Mouse (Mus musculus) brain, embryonic 14.5 days (tissue): ENCODE data around the gene Apoe.

Experiments
- CTCF ChIP-seq: fragments of 200-500 bp; IDR thresholded peaks from 2 replicates; pipeline ENCODE4 v1.5.1; 2012; ENCODE audit warnings: inconsistent platforms, mild to moderate bottlenecking, moderate library complexity, borderline replicate concordance; ENCODE audit not compliant: insufficient read depth, insufficient read length; ENCODE audit errors: extremely low read depth
- POLR2A ChIP-seq: fragments of 200-500 bp; IDR thresholded peaks from 2 replicates; pipeline ENCODE4 v1.6.1; 2012; ENCODE audit warnings: mild to moderate bottlenecking, inconsistent platforms, borderline replicate concordance; ENCODE audit not compliant: poor library complexity, insufficient read depth, insufficient read length, severe bottlenecking; ENCODE audit errors: extremely low read depth

DNA sequence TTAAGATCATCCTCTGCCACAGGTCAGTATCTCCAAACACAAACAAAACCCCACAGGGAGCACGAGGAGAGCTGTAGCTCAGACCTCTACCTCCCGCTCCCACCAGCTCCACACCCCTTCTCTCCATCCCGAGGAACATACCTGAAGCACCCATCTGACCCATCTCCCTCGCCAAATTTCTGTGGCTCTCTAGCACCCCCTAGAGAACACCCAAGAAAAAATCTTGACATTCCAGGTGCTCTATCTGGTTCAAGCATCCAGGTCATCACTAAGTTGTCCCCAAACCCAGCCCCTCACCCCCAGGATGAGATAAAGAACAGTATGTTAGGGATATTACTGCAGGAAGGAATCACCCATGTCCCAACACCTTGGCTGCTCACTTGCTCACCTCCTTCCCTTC, 14.2 kb upstream of the Apoe start:
- TF ChIP-seq CTCF (peak; percentile 34; the same call in 1 of the 2 replicates), POLR2A (no peak)
